Mouse (Mus musculus) liver, embryonic 12.5 days (tissue): ENCODE measurements around the gene Prok1. TPM values are rescaled to one million over a fixed set of nuclear protein-coding genes. Genes with fewer than 3 reads are reported as not detected.

Source experiments
- ATAC-seq: fragments of 200-750 bp; cut with Nextera tagmentation; 2 replicates; pipeline ENCODE4 v1.8.0; 2017; ENCODE audit warnings: moderate number of reproducible peaks, mild to moderate bottlenecking, moderate library complexity
- H3K27ac ChIP-seq: fragments of 300-500 bp; sonication (generic); 2 replicates; pipeline ENCODE4 v1.5.1; 2016; ENCODE audit warnings: mild to moderate bottlenecking
- H3K27me3 ChIP-seq: fragments of 300-500 bp; sonication (generic); replicated peaks from 2 replicates; pipeline ENCODE4 v1.6.1; 2016; ENCODE audit warnings: mild to moderate bottlenecking, moderate library complexity
- H3K36me3 ChIP-seq: fragments of 300-500 bp; sonication (generic); 2 replicates; pipeline ENCODE4 v1.6.1; 2016; ENCODE audit warnings: mild to moderate bottlenecking, moderate library complexity
- H3K4me1 ChIP-seq: fragments of 300-500 bp; sonication (generic); 2 replicates; pipeline ENCODE4 v1.6.1; 2016
- H3K4me2 ChIP-seq: fragments of 300-500 bp; sonication (generic); 2 replicates; pipeline ENCODE4 v1.6.1; 2016; ENCODE audit warnings: mild to moderate bottlenecking, moderate library complexity
- H3K4me3 ChIP-seq: fragments of 300-500 bp; sonication (generic); 2 replicates; pipeline ENCODE4 v1.5.1; 2016; ENCODE audit warnings: mild to moderate bottlenecking, moderate library complexity
- H3K9ac ChIP-seq: fragments of 300-500 bp; sonication (generic); 2 replicates; pipeline ENCODE4 v1.6.1; 2016; ENCODE audit warnings: mild to moderate bottlenecking, moderate library complexity
- H3K9me3 ChIP-seq: fragments of 300-500 bp; sonication (generic); replicated peaks from 2 replicates; pipeline ENCODE4 v1.6.1; 2016; ENCODE audit warnings: mild to moderate bottlenecking, moderate library complexity
- WGBS: fragments of 180-500 bp; shearing (Covaris S2); methylation state at CpG from one replicate; pipeline ENCODE4 v1.1.7; 2016; ENCODE audit not compliant: insufficient replicate concordance; 5-methylcytosine and 5-hydroxymethylcytosine counted together
- polyA plus RNA-seq: library from polyadenylated mRNA; unstranded; fragments of >200 nt; fragmentation: Nextera tagmentation; extraction: Ambion mirVana; gene quantifications from 2 replicates; pipeline ENCODE4 v1.2.1, GENCODE M21; 2016

The Prok1 gene
- polyA plus RNA-seq, 1 experiment from 2014 or later, result not detected

GRCm38 (mm10) chr3:107257924-107258323, 18.4 kb upstream of the Prok1 start:
- no peaks in the 10 kb centered on the region for H3K36me3 ChIP-seq
- no peak for ATAC-seq
- H3K4me1 ChIP-seq, result no peaks in the 10 kb centered on the region
- WGBS, result 48% methylated on average over 5 of the region's 5 CpGs
- H3K27ac ChIP-seq, result no peak overlapping the region
- no peak overlapping the region for H3K4me3 ChIP-seq
- H3K27me3 ChIP-seq, result no peaks in the 10 kb centered on the region
- H3K9ac ChIP-seq, result no peak overlapping the region
- H3K4me2 ChIP-seq, result no peak overlapping the region
- no peaks in the 10 kb centered on the region for H3K9me3 ChIP-seq

- Histone ChIP-seq H3K4me2 (no peak overlapping the region), H3K27me3 (no peaks in the 10 kb centered on the region), H3K9ac (no peak overlapping the region), H3K9me3 (no peaks in the 10 kb centered on the region), H3K36me3 (no peaks in the 10 kb centered on the region), H3K27ac (no peak overlapping the region), H3K4me3 (no peak overlapping the region), H3K4me1 (no peaks in the 10 kb centered on the region)
- WGBS, result 57% methylated on average over 7 of the region's 7 CpGs
- no peak for ATAC-seq
Measured at GRCm38 (mm10) chr3:107256724-107257123, 17.2 kb upstream of the Prok1 start.

GRCm38 (mm10) chr3:107255992-107256391, 16.5 kb upstream of the Prok1 start:
- no peak overlapping the region for H3K4me2 ChIP-seq
- H3K9me3 ChIP-seq, result no peaks in the 10 kb centered on the region
- H3K4me1 ChIP-seq, result no peaks in the 10 kb centered on the region
- H3K9ac ChIP-seq, result no peak overlapping the region
- WGBS, result 77% methylated on average over 3 of the region's 3 CpGs
- H3K36me3 ChIP-seq, result no peaks in the 10 kb centered on the region
- no peak overlapping the region for H3K27ac ChIP-seq
- no peaks in the 10 kb centered on the region for H3K27me3 ChIP-seq
- no peak for ATAC-seq
- H3K4me3 ChIP-seq, result no peak overlapping the region

GRCm38 (mm10) chr3:107253925-107254324, 14.4 kb upstream of the Prok1 start:
- ATAC-seq, result no peak
- no peaks in the 10 kb centered on the region for H3K4me1 ChIP-seq
- no peaks in the 10 kb centered on the region for H3K9me3 ChIP-seq
- H3K36me3 ChIP-seq, result no peaks in the 10 kb centered on the region
- H3K4me2 ChIP-seq, result no peak overlapping the region
- H3K27ac ChIP-seq, result no peak overlapping the region
- 55% methylated on average over 5 of the region's 5 CpGs for WGBS
- H3K4me3 ChIP-seq, result no peak overlapping the region
- H3K27me3 ChIP-seq, result no peaks in the 10 kb centered on the region
- no peak overlapping the region for H3K9ac ChIP-seq

GRCm38 (mm10) chr3:107252035-107252434, 12.5 kb upstream of the Prok1 start:
- H3K36me3 ChIP-seq, result no peaks in the 10 kb centered on the region
- H3K27me3 ChIP-seq, result no peaks in the 10 kb centered on the region
- WGBS, result 11% methylated on average over 4 of the region's 4 CpGs
- H3K4me2 ChIP-seq, result no peak overlapping the region
- no peak overlapping the region for H3K27ac ChIP-seq
- no peaks in the 10 kb centered on the region for H3K9me3 ChIP-seq
- H3K4me3 ChIP-seq, result no peak overlapping the region
- no peak overlapping the region for H3K9ac ChIP-seq
- no peak for ATAC-seq
- H3K4me1 ChIP-seq, result no peaks in the 10 kb centered on the region

GRCm38 (mm10) chr3:107250320-107250719, 10.8 kb upstream of the Prok1 start:
- Histone ChIP-seq H3K4me1 (no peaks in the 10 kb centered on the region), H3K9ac (no peak overlapping the region), H3K27me3 (no peaks in the 10 kb centered on the region), H3K27ac (no peak overlapping the region), H3K9me3 (no peaks in the 10 kb centered on the region), H3K36me3 (no peaks in the 10 kb centered on the region), H3K4me3 (no peak overlapping the region), H3K4me2 (no peak overlapping the region)
- 15% methylated on average over 2 of the region's 2 CpGs for WGBS
- no peak for ATAC-seq

GRCm38 (mm10) chr3:107249042-107249441, 9.5 kb upstream of the Prok1 start:
- Histone ChIP-seq H3K9me3 (no peaks in the 10 kb centered on the region), H3K4me1 (no peaks in the 10 kb centered on the region), H3K9ac (no peak overlapping the region), H3K36me3 (no peaks in the 10 kb centered on the region), H3K27ac (no peak overlapping the region), H3K4me3 (no peak overlapping the region), H3K4me2 (no peak overlapping the region), H3K27me3 (no peaks in the 10 kb centered on the region)
- no peak for ATAC-seq
- WGBS, result 29% methylated on average over 3 of the region's 3 CpGs

- no peak overlapping the region for H3K27ac ChIP-seq
- no peaks in the 10 kb centered on the region for H3K9me3 ChIP-seq
- no peak for ATAC-seq
- H3K4me1 ChIP-seq, result no peaks in the 10 kb centered on the region
- no peak overlapping the region for H3K4me2 ChIP-seq
- no peak overlapping the region for H3K9ac ChIP-seq
- no peak overlapping the region for H3K4me3 ChIP-seq
- WGBS, result 69% methylated on average over 6 of the region's 6 CpGs
- no peaks in the 10 kb centered on the region for H3K36me3 ChIP-seq
- H3K27me3 ChIP-seq, result no peaks in the 10 kb centered on the region
Measured at GRCm38 (mm10) chr3:107246876-107247275, 7.4 kb upstream of the Prok1 start.

GRCm38 (mm10) chr3:107241389-107242094, 2.0 kb upstream of the Prok1 start:
- Histone ChIP-seq H3K27me3 (no peaks in the 10 kb centered on the region), H3K4me1 (no peaks in the 10 kb centered on the region), H3K36me3 (no peaks in the 10 kb centered on the region), H3K4me3 (no peak overlapping the region), H3K4me2 (no peak overlapping the region), H3K27ac (no peak overlapping the region), H3K9ac (no peak overlapping the region), H3K9me3 (no peaks in the 10 kb centered on the region)
- WGBS, result 46% methylated on average over 14 of the region's 14 CpGs
- ATAC-seq, result no peak

- Histone ChIP-seq H3K27ac (no peak overlapping the region), H3K4me1 (no peaks in the 10 kb centered on the region), H3K36me3 (no peaks in the 10 kb centered on the region), H3K9me3 (no peaks in the 10 kb centered on the region), H3K4me2 (no peak overlapping the region), H3K4me3 (no peak overlapping the region), H3K27me3 (peaks cover 5% of the 10 kb centered on the region; the same call in 1 of the 2 replicates), H3K9ac (no peak overlapping the region)
- WGBS, result 67% methylated on average over 8 of the region's 8 CpGs
- no peak for ATAC-seq
Measured at GRCm38 (mm10) chr3:107238471-107238980, 981 bp downstream of the Prok1 start.

- ATAC-seq, result no peak
- WGBS, result 69% methylated on average over 2 of the region's 2 CpGs
- no peak overlapping the region for H3K27ac ChIP-seq
- no peaks in the 10 kb centered on the region for H3K36me3 ChIP-seq
- no peaks in the 10 kb centered on the region for H3K4me1 ChIP-seq
- peaks cover 7% of the 10 kb centered on the region for H3K27me3 ChIP-seq
- H3K9ac ChIP-seq, result no peak overlapping the region
- H3K4me3 ChIP-seq, result no peak overlapping the region
- no peak overlapping the region for H3K4me2 ChIP-seq
- H3K9me3 ChIP-seq, result no peaks in the 10 kb centered on the region
Measured at GRCm38 (mm10) chr3:107238051-107238450, 1.5 kb downstream of the Prok1 start.

- no peak overlapping the region for H3K4me3 ChIP-seq
- H3K27me3 ChIP-seq, result peaks cover 34% of the 10 kb centered on the region
- H3K4me1 ChIP-seq, result peaks cover 4% of the 10 kb centered on the region; the same call in 1 of the 2 replicates
- no peak for ATAC-seq
- no peak overlapping the region for H3K9ac ChIP-seq
- no peaks in the 10 kb centered on the region for H3K36me3 ChIP-seq
- H3K9me3 ChIP-seq, result no peaks in the 10 kb centered on the region
- no peak overlapping the region for H3K27ac ChIP-seq
- no peak overlapping the region for H3K4me2 ChIP-seq
- WGBS, result 16% methylated on average over 2 of the region's 2 CpGs
Measured at GRCm38 (mm10) chr3:107233945-107234344, 5.6 kb downstream of the Prok1 start.
